Mouse (Mus musculus) MEL (cell line): ENCODE measurements around the gene Fcmr.

ENCODE experiments used
- CTCF ChIP-seq, 3 experiments: IDR thresholded peaks in 2 of 3; conservative IDR thresholded peaks in 1 of 3; 2 replicates each; pipeline ENCODE4 v1.5.1; 2011 to 2012; ENCODE audit warnings: low read length in 3 of 3, low read depth in 2 of 3, mild to moderate bottlenecking in 2 of 3, improper control_type of control experiment in 1 of 3, inconsistent platforms in 1 of 3, mixed read lengths in 1 of 3, moderate library complexity in 1 of 3; ENCODE audit not compliant: control insufficient read depth in 1 of 3, insufficient read depth in 1 of 3, poor library complexity in 1 of 3, severe bottlenecking in 1 of 3
- EP300 ChIP-seq, 2 experiments: IDR thresholded peaks; 2 replicates each; pipeline ENCODE4 v1.6.1; 2011; ENCODE audit warnings: improper control_type of control experiment in 2 of 2, low read length in 2 of 2, low read depth in 1 of 2, mild to moderate bottlenecking in 1 of 2
- HCFC1 ChIP-seq: IDR thresholded peaks from 2 replicates; pipeline ENCODE4 v1.6.1; 2012; ENCODE audit warnings: low read depth, mild to moderate bottlenecking, inconsistent platforms, low read length, improper control_type of control experiment, moderate library complexity
- KAT2A ChIP-seq: conservative IDR thresholded peaks from 2 replicates; pipeline ENCODE4 v1.6.1; 2012; ENCODE audit warnings: low read depth, low read length, improper control_type of control experiment, inconsistent platforms
- MAFK ChIP-seq: IDR thresholded peaks from 2 replicates; pipeline ENCODE4 v1.6.1; 2011; ENCODE audit warnings: low read depth, mild to moderate bottlenecking, low read length, improper control_type of control experiment, borderline replicate concordance
- MAZ ChIP-seq: IDR thresholded peaks from 2 replicates; pipeline ENCODE4 v1.6.1; 2012; ENCODE audit warnings: low read depth, mild to moderate bottlenecking, inconsistent platforms, low read length, improper control_type of control experiment
- MEF2A ChIP-seq: IDR thresholded peaks from 2 replicates; pipeline ENCODE4 v1.6.1; 2014; ENCODE audit warnings: low read depth, mild to moderate bottlenecking, inconsistent platforms, low read length, improper control_type of control experiment; ENCODE audit not compliant: poor library complexity, insufficient replicate concordance, severe bottlenecking; ENCODE audit errors: extremely low read depth
- POLR2A ChIP-seq, 2 experiments: IDR thresholded peaks; 2 replicates each; pipeline ENCODE4 v1.6.1; 2011 to 2012; ENCODE audit warnings: low read length in 2 of 2, mild to moderate bottlenecking in 2 of 2, control low read depth in 1 of 2, improper control_type of control experiment in 1 of 2, low read depth in 1 of 2, moderate library complexity in 1 of 2; ENCODE audit not compliant: control insufficient read depth in 1 of 2, insufficient read depth in 1 of 2, poor library complexity in 1 of 2
- POLR2AphosphoS5 ChIP-seq: IDR thresholded peaks from 2 replicates; pipeline ENCODE4 v1.6.1; 2012; ENCODE audit warnings: low read depth, borderline replicate concordance, mild to moderate bottlenecking, inconsistent platforms, low read length, moderate library complexity, mixed read lengths
- SIN3A ChIP-seq: IDR thresholded peaks from 2 replicates; pipeline ENCODE4 v1.6.1; 2012; ENCODE audit warnings: low read length, improper control_type of control experiment, inconsistent platforms
- TAL1 ChIP-seq: IDR thresholded peaks from 2 replicates; pipeline ENCODE4 v1.6.1; 2012; ENCODE audit warnings: mild to moderate bottlenecking, inconsistent platforms, low read length, moderate library complexity, mixed read lengths
- UBTF ChIP-seq: IDR thresholded peaks from 2 replicates; pipeline ENCODE4 v1.6.1; 2012; ENCODE audit warnings: low read depth, mild to moderate bottlenecking, inconsistent platforms, low read length, improper control_type of control experiment, moderate library complexity, borderline replicate concordance; ENCODE audit not compliant: insufficient read depth
- USF1 ChIP-seq: IDR thresholded peaks from 2 replicates; pipeline ENCODE4 v1.6.1; 2014; ENCODE audit warnings: low read depth, mild to moderate bottlenecking, inconsistent platforms, low read length, improper control_type of control experiment, moderate library complexity
- ZMIZ1 ChIP-seq: IDR thresholded peaks from 2 replicates; pipeline ENCODE4 v1.6.1; 2012; ENCODE audit warnings: low read depth, mild to moderate bottlenecking, inconsistent platforms, low read length, improper control_type of control experiment, moderate library complexity

GRCm38 (mm10) chr1:130902505-130902904, 37.0 kb downstream of the Fcmr start:
- no peak for TF ChIP-seq POLR2A (IDR thresholded peaks at IDR 0.05; ENCODE audit: control insufficient read depth in 1 of 2, insufficient read depth in 1 of 2, low read depth in 1 of 2, low read length in 2 of 2, poor library complexity in 1 of 2)
- TF ChIP-seq USF1, result no peak
- no peak for TF ChIP-seq SIN3A
- no peak for TF ChIP-seq CTCF (IDR thresholded peaks at IDR 0.05 in 2 of 3, conservative IDR thresholded peaks at IDR 0.05 in 1 of 3; ENCODE audit: control insufficient read depth in 1 of 3, insufficient read depth in 1 of 3, low read depth in 2 of 3, low read length in 3 of 3, poor library complexity in 1 of 3, severe bottlenecking in 1 of 3)
- no peak for TF ChIP-seq MAZ
- no peak for TF ChIP-seq MEF2A
- TF ChIP-seq MAFK, result no peak
- TF ChIP-seq POLR2AphosphoS5, result no peak
- no peak for TF ChIP-seq ZMIZ1
- no peak for TF ChIP-seq UBTF
- no peak for TF ChIP-seq KAT2A
- no peak for TF ChIP-seq TAL1
- TF ChIP-seq HCFC1, result no peak
- TF ChIP-seq EP300 (IDR thresholded peaks at IDR 0.05; ENCODE audit: low read depth in 1 of 2, low read length in 2 of 2), result no peak
